9 mouse cellular contexts compared by ENCODE assay signal in genomic region chr2:38338348-38338932, GRCm38 (mm10). TPM values are rescaled to one million over a fixed set of nuclear protein-coding genes. Genes with fewer than 3 reads are reported as not detected.
DNase-seq lines count a peak whose midpoint lies in the region; ATAC-seq lines count a peak whose summit lies in the region.
"Had no signal": no experiment of that assay in that cellular context is flagged by ENCODE, and none has a peak within 500 bp of the region (broad histone marks: within the 10 kb centered on the region; RNA-seq: fewer than 3 reads in every experiment).

No protein-coding gene starts in this region.

- H3K4me2 ChIP-seq in heart, embryonic 12.5 days, result peak overlapping the region; percentile 96
- peak overlapping the region; percentile 66 for H3K4me2 ChIP-seq in hindbrain, embryonic 12.5 days (replicated peaks)
- peak overlapping the region; percentile 56 for H3K4me2 ChIP-seq in midbrain, embryonic 11.5 days

- no peak overlapping the region for H3K27ac ChIP-seq in heart, embryonic 12.5 days (ENCODE audit: poor library complexity, severe bottlenecking)
- H3K27ac ChIP-seq in hindbrain, embryonic 12.5 days, result peak overlapping the region; percentile 76
- H3K27ac ChIP-seq in midbrain, embryonic 11.5 days (ENCODE audit: low read depth, low read length), result no peak overlapping the region

- no peaks in the 10 kb centered on the region for H3K9me3 ChIP-seq in heart, embryonic 12.5 days (replicated peaks)
- no peaks in the 10 kb centered on the region for H3K9me3 ChIP-seq in hindbrain, embryonic 12.5 days (replicated peaks)
- H3K9me3 ChIP-seq in midbrain, embryonic 11.5 days (ENCODE audit: control insufficient read depth, low read length), result no peaks in the 10 kb centered on the region

- no peak for DNase-seq in heart, postnatal 4 days
- peak; percentile 14 for DNase-seq in ZHBTc4 (ENCODE audit: low read depth, low spot score)
- peak; percentile 96 for DNase-seq in midbrain, embryonic 11.5 days (ENCODE audit: low spot score, missing footprints)
- DNase-seq in adrenal gland, adult (ENCODE audit: inconsistent age in 2 of 2, low spot score in 1 of 2), result no peak
- no peak for DNase-seq in right cerebral cortex, postnatal 4 days
- no peak for DNase-seq in frontal cortex, postnatal 10 days (ENCODE audit: low spot score in 2 of 2)
- DNase-seq: lung, postnatal 36 days had no signal

- H3K4me1 ChIP-seq in heart, embryonic 12.5 days (replicated peaks), result peaks cover 20% of the 10 kb centered on the region
- H3K4me1 ChIP-seq in hindbrain, embryonic 12.5 days, result peaks cover 20% of the 10 kb centered on the region
- H3K4me1 ChIP-seq in midbrain, embryonic 11.5 days (ENCODE audit: control insufficient read depth, insufficient read depth, low read length), result peaks cover 9% of the 10 kb centered on the region; the same call in 1 of the 2 replicates

- no peaks in the 10 kb centered on the region for H3K36me3 ChIP-seq in heart, embryonic 12.5 days
- no peaks in the 10 kb centered on the region for H3K36me3 ChIP-seq in hindbrain, embryonic 12.5 days
- H3K36me3 ChIP-seq in midbrain, embryonic 11.5 days (ENCODE audit: control insufficient read depth, insufficient read depth, low read length), result no peaks in the 10 kb centered on the region

- no peak for ATAC-seq in heart, embryonic 12.5 days (ENCODE audit: insufficient number of reproducible peaks, low FRiP score)
- ATAC-seq in hindbrain, embryonic 12.5 days (ENCODE audit: low FRiP score), result no peak
- no peak for ATAC-seq in midbrain, embryonic 11.5 days (ENCODE audit: low FRiP score)

- peak overlapping the region; percentile 62 for H3K4me3 ChIP-seq in heart, embryonic 12.5 days
- H3K4me3 ChIP-seq in hindbrain, embryonic 12.5 days, result peak overlapping the region; percentile 43
- peak overlapping the region; percentile 36 for H3K4me3 ChIP-seq in midbrain, embryonic 11.5 days (ENCODE audit: low read depth, low read length)

- 6% methylated on average over 5 of the region's 5 CpGs for WGBS in heart, embryonic 12.5 days
- 4% methylated on average over 5 of the region's 5 CpGs for WGBS in hindbrain, embryonic 12.5 days
- under 1% methylated on average over 5 of the region's 5 CpGs for WGBS in midbrain, embryonic 11.5 days

- no peak overlapping the region for H3K9ac ChIP-seq in heart, embryonic 12.5 days
- 0 out of 2 replicates have a peak overlapping the region, but pooled peaks have one; percentile 67 for H3K9ac ChIP-seq in hindbrain, embryonic 12.5 days
- H3K9ac ChIP-seq in midbrain, embryonic 11.5 days (ENCODE audit: low read length), result no peak overlapping the region; the same call in 1 of the 2 replicates

- peaks cover 91% of the 10 kb centered on the region for H3K27me3 ChIP-seq in heart, embryonic 12.5 days (replicated peaks)
- H3K27me3 ChIP-seq in hindbrain, embryonic 12.5 days, result peaks cover 93% of the 10 kb centered on the region
- peaks cover 95% of the 10 kb centered on the region for H3K27me3 ChIP-seq in midbrain, embryonic 11.5 days (ENCODE audit: control insufficient read depth, insufficient read depth, low read length)

RNA-seq across cellular contexts. Expression of gene Lhx2, which starts 0.6 kb away (rescaled TPM):
- 0.36 and 0.70 TPM in 2 replicates for polyA plus RNA-seq in heart, embryonic 12.5 days (2016; fragmentation: Nextera tagmentation; extraction: Ambion mirVana)
- total RNA-seq in heart, postnatal 4 days (2021), result 1 to 10 TPM in 1 of 2 experiments, under 1 TPM in 1; 0.29 to 1.2 TPM
- polyA plus RNA-seq in hindbrain, embryonic 12.5 days (2016; fragmentation: Nextera tagmentation; extraction: Ambion mirVana), result 31.0 and 31.2 TPM in 2 replicates
- polyA plus RNA-seq in midbrain, embryonic 11.5 days (2014; fragmentation: Nextera tagmentation; extraction: Ambion mirVana), result 55.5 and 61.5 TPM in 2 replicates

RNA-seq across cellular contexts. Expression of gene Dennd1a, which starts 51.2 kb away (rescaled TPM):
- polyA plus RNA-seq in heart, embryonic 12.5 days (2016; fragmentation: Nextera tagmentation; extraction: Ambion mirVana), result 14.8 and 15.8 TPM in 2 replicates
- total RNA-seq in heart, postnatal 4 days (2021), result 10 to 100 TPM; 31.3 to 31.6 TPM
- 16.4 and 17.9 TPM in 2 replicates for polyA plus RNA-seq in hindbrain, embryonic 12.5 days (2016; fragmentation: Nextera tagmentation; extraction: Ambion mirVana)
- 8.6 and 8.8 TPM in 2 replicates for polyA plus RNA-seq in midbrain, embryonic 11.5 days (2014; fragmentation: Nextera tagmentation; extraction: Ambion mirVana)

Comparison
In these comparisons a context has a peak if more than half of its experiments do, and no peak if none do; other contexts are left out.
1. DNase-seq: peak in ZHBTc4 (single experiment) and midbrain, embryonic 11.5 days (single experiment); none in heart, postnatal 4 days (single experiment), adrenal gland, adult (0 of 2), right cerebral cortex, postnatal 4 days (single experiment) and frontal cortex, postnatal 10 days (0 of 2).
2. RNA of gene Lhx2, which starts 0.6 kb away (polyA plus RNA-seq): 55.5 to 61.5 TPM in midbrain, embryonic 11.5 days and 31.0 to 31.2 TPM in hindbrain, embryonic 12.5 days; 0.36 to 0.70 TPM in heart, embryonic 12.5 days; every median in the first group is over 10 times any median in the second.
3. Peak in every context shown above with its lines, with median percentiles within 50 percentile points of each other: H3K4me2 ChIP-seq and H3K4me3 ChIP-seq.